Mouse (Mus musculus) gastrocnemius, adult 2 months (tissue): ENCODE measurements around the gene Nav2. TPM values are rescaled to one million over a fixed set of nuclear protein-coding genes. Genes with fewer than 3 reads are reported as not detected.

Experiments used
- DNase-seq: peaks from one replicate; pipeline ENCODE4 v3.0.0; 2022
- H3K27ac ChIP-seq: fragments of 200-600 bp; 2 replicates; pipeline ENCODE4 v1.8.1; 2022; ENCODE audit warnings: mild to moderate bottlenecking
- H3K4me3 ChIP-seq: fragments of 200-600 bp; 2 replicates; pipeline ENCODE4 v1.8.1; 2022; ENCODE audit warnings: mild to moderate bottlenecking, moderate library complexity
- CTCF ChIP-seq: fragments of 200-600 bp; IDR thresholded peaks from 2 replicates; pipeline ENCODE4 v1.8.1; 2022; ENCODE audit warnings: antibody characterized with exemption, mild to moderate bottlenecking, moderate library complexity
- intact Hi-C: fragments of 180-260 bp; cut with DNase I; formaldehyde crosslinking; loops from one replicate; pipeline ENCODE4 v1.15.1; 2025
- total RNA-seq, 2 experiments: library from RNA; stranded (reverse); gene quantifications; 2 replicates each; pipeline ENCODE4 v1.2.3; 2021

Gene Nav2
- total RNA-seq, 2 experiments from 2014 or later, result 18.5 to 36.0 TPM

- TF ChIP-seq CTCF, result no peak
- DNase-seq, result no peak
- intact Hi-C loops, result no loop called here
- Histone ChIP-seq H3K27ac (no peak overlapping the region), H3K4me3 (no peak overlapping the region)
Measured at GRCm38 (mm10) chr7:49581951-49582350, 673.4 kb downstream of the Nav2 start.

DNA sequence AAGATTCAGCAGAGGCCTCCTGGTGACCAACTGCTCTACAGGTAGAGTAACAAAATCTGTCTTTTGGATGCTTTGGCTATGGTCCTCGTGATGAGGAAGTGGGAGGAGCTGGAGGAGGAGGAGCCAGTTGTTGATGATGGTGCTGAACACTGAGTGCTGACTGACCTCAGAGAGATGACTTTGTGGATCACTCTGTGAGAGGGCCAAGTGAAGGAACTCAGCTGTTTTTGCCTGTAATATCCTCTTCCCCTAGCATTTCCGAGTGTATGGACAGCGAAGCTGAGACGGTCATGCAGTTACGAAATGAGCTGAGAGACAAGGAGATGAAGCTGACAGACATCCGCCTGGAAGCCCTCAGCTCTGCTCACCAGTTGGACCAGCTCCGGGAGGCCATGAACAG, 674.0 kb downstream of the Nav2 start:
- DNase-seq, result no peak
- intact Hi-C loops, result no loop called here
- TF ChIP-seq CTCF, result no peak
- no peak overlapping the region for H3K27ac ChIP-seq
- no peak overlapping the region for H3K4me3 ChIP-seq

GRCm38 (mm10) chr7:49583176-49583575, 674.7 kb downstream of the Nav2 start:
- intact Hi-C loops, result no loop called here

DNA sequence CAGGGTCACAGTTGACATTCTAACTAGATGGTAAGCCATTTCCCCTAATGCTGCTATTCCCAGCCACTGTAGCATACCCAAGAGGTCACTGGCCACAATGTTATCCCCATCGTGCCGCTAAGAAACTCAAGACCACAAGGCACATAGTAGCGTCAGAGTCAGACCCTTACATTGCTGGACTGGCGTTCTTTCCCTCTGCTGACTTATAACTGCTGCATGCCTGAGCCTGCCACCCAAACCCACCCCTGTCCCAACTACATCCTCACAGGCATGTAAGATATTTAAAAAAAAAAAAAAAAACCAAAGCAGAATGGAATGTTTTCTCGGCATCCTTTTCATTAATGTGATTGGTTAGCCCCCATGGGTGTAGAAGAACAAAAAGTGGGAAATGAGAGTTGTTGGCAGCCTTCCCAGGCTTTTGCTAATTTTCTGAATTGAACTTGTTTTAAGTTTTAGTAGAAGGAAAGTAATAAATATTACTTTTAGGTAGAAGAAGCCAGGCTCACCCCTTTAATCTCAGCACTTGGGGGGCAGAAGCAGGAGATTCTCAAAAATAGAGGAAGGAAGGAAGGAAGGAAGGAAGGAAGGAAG, 678.1 kb downstream of the Nav2 start:
- TF ChIP-seq CTCF, result no peak
- Histone ChIP-seq H3K27ac (no peak overlapping the region), H3K4me3 (no peak overlapping the region)
- no peak for DNase-seq
- intact Hi-C loops, result no loop called here

More at GRCm38 (mm10) chr7:49583176-49583575, 674.7 kb downstream of the Nav2 start:
- H3K4me3 ChIP-seq, result no peak overlapping the region
- no peak for DNase-seq
- TF ChIP-seq CTCF, result no peak
- no peak overlapping the region for H3K27ac ChIP-seq

GRCm38 (mm10) chr7:49589635-49590034, 681.1 kb downstream of the Nav2 start:
- TF ChIP-seq CTCF, result no peak
- no peak overlapping the region for H3K27ac ChIP-seq
- intact Hi-C loops, result no loop called here
- no peak for DNase-seq
- H3K4me3 ChIP-seq, result no peak overlapping the region

DNA sequence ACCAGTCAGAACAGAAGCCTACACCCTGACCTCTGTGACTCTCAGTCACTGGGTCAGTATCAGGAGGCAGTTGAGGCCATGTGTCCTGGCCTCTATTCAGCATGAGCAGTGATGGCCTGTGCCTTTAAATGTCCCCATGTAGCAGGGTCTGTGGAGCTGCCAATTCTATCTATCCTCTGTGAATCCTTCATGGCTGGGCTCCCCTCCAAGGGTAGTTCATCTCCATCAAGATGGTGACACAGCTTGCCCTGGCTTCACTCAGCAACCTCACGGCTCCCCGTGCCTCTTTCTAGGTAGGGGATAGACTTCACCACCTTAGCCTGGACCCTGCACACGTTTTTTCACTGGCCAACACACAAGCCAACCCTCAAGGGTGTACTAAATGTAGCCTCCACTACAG, 689.3 kb downstream of the Nav2 start:
- Histone ChIP-seq H3K27ac (no peak overlapping the region), H3K4me3 (no peak overlapping the region)
- TF ChIP-seq CTCF, result no peak
- DNase-seq, result no peak
- intact Hi-C loops, result no loop called here

- intact Hi-C loops, result no loop called here
- Histone ChIP-seq H3K4me3 (no peak overlapping the region), H3K27ac (no peak overlapping the region)
- TF ChIP-seq CTCF, result no peak
- DNase-seq, result no peak
Measured at GRCm38 (mm10) chr7:49598225-49598624, 689.7 kb downstream of the Nav2 start.

DNA sequence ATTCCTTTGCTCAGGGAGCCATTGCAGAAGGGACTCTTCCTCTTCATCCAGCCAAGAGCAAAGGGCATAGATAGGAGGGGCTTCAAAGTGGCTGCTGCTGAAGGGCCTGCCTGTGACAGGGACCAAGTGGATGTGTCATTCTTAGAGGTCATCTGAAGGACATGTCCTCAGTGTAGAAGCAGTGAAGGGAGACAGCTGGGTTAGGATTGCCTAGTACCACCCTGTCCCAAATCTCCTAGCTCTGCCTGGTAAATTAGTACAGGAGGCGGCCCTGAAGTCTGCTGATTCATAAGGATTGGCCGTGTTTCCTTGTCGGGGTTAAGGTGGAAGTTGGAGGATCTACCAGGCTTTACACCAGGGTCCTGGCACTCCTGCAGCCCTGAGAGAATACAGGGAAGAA, 691.4 kb downstream of the Nav2 start:
- H3K27ac ChIP-seq, result no peak overlapping the region
- no peak for DNase-seq
- no peak overlapping the region for H3K4me3 ChIP-seq
- no peak for TF ChIP-seq CTCF
- intact Hi-C loops, result loop anchor here (5.0 kb wide), 1 partner anchor 108 kb away; no protein-coding TSS in a partner anchor

GRCm38 (mm10) chr7:49601191-49601975, 692.9 kb downstream of the Nav2 start:
- Histone ChIP-seq H3K4me3 (no peak overlapping the region), H3K27ac (no peak overlapping the region)
- intact Hi-C loops, result loop anchor here (1.0 to 5.0 kb wide), 2 partner anchors 109 to 130 kb away; no protein-coding TSS in a partner anchor
- TF ChIP-seq CTCF, result peak; percentile 78
- peak; percentile 70 for DNase-seq

GRCm38 (mm10) chr7:49604244-49604643, 695.7 kb downstream of the Nav2 start:
- Histone ChIP-seq H3K4me3 (no peak overlapping the region), H3K27ac (no peak overlapping the region)
- TF ChIP-seq CTCF, result no peak
- intact Hi-C loops, result loop anchor here (5.0 kb wide), 1 partner anchor 112 kb away; no protein-coding TSS in a partner anchor
- no peak for DNase-seq

- TF ChIP-seq CTCF, result no peak
- intact Hi-C loops, result loop anchor here (5.0 kb wide), 1 partner anchor 113 kb away; no protein-coding TSS in a partner anchor
- H3K27ac ChIP-seq, result no peak overlapping the region
Measured at GRCm38 (mm10) chr7:49604965-49605795, 696.7 kb downstream of the Nav2 start.

GRCm38 (mm10) chr7:49616258-49616735, 707.8 kb downstream of the Nav2 start:
- H3K4me3 ChIP-seq, result no peak overlapping the region
- DNase-seq, result peak; percentile 69
- TF ChIP-seq CTCF, result peak; percentile 75

More at GRCm38 (mm10) chr7:49604965-49605795, 696.7 kb downstream of the Nav2 start:
- DNase-seq, result no peak
- H3K4me3 ChIP-seq, result no peak overlapping the region

More at GRCm38 (mm10) chr7:49616258-49616735, 707.8 kb downstream of the Nav2 start:
- H3K27ac ChIP-seq, result no peak overlapping the region
- intact Hi-C loops, result loop anchor here (1.0 to 10.0 kb wide), 2 partner anchors 138 to 309 kb away; no protein-coding TSS in a partner anchor
